Mouse (Mus musculus): ENCODE measurements around the gene Bclaf1. TPM values are rescaled to one million over a fixed set of nuclear protein-coding genes. Genes with fewer than 3 reads are reported as not detected.

Bclaf1 gene
- polyA plus RNA-seq, 1 experiment from 2014 or later, result 113 TPM

GRCm38 (mm10) chr10:20380798-20381197, 68.5 kb downstream of the Bclaf1 start:
- ATAC-seq (ENCODE audit: low read depth), result no peak
- Histone ChIP-seq H3K4me3 (ENCODE audit: low read depth, low read length) (no peak overlapping the region), H3K27me3 (replicated peaks; ENCODE audit: control insufficient read depth, insufficient read depth, low read length) (no peaks in the 10 kb centered on the region), H3K4me1 (ENCODE audit: control insufficient read depth, insufficient read depth, low read length) (no peaks in the 10 kb centered on the region), H3K9me3 (ENCODE audit: control insufficient read depth, low read length) (no peaks in the 10 kb centered on the region), H3K36me3 (ENCODE audit: control insufficient read depth, insufficient read depth, low read length) (no peaks in the 10 kb centered on the region), H3K9ac (ENCODE audit: low read depth, low read length) (no peak overlapping the region), H3K27ac (replicated peaks; ENCODE audit: low read depth, low read length) (no peak overlapping the region), H3K4me2 (ENCODE audit: low read depth, low read length) (no peak overlapping the region)
- DNase-seq (ENCODE audit: low spot score), result no peak
- WGBS, result 77% methylated on average over 3 of the region's 3 CpGs

- WGBS, result 81% methylated on average over 3 of the region's 3 CpGs
- no peak overlapping the region for H3K4me3 ChIP-seq (ENCODE audit: low read depth, low read length)
- no peaks in the 10 kb centered on the region for H3K36me3 ChIP-seq (ENCODE audit: control insufficient read depth, insufficient read depth, low read length)
- H3K27ac ChIP-seq (replicated peaks; ENCODE audit: low read depth, low read length), result no peak overlapping the region
- no peaks in the 10 kb centered on the region for H3K4me1 ChIP-seq (ENCODE audit: control insufficient read depth, insufficient read depth, low read length)
- no peaks in the 10 kb centered on the region for H3K9me3 ChIP-seq (ENCODE audit: control insufficient read depth, low read length)
- ATAC-seq (ENCODE audit: low read depth) (no peak), DNase-seq (ENCODE audit: low spot score) (no peak)
- no peaks in the 10 kb centered on the region for H3K27me3 ChIP-seq (replicated peaks; ENCODE audit: control insufficient read depth, insufficient read depth, low read length)
- no peak overlapping the region for H3K9ac ChIP-seq (ENCODE audit: low read depth, low read length)
- no peak overlapping the region for H3K4me2 ChIP-seq (ENCODE audit: low read depth, low read length)
Measured at GRCm38 (mm10) chr10:20381352-20381751, 69.1 kb downstream of the Bclaf1 start.

- DNase-seq (ENCODE audit: low spot score), result no peak
- WGBS, result 77% methylated on average over 6 of the region's 6 CpGs
- no peaks in the 10 kb centered on the region for H3K4me1 ChIP-seq (ENCODE audit: control insufficient read depth, insufficient read depth, low read length)
Measured at GRCm38 (mm10) chr10:20382807-20383419, 70.6 kb downstream of the Bclaf1 start.

GRCm38 (mm10) chr10:20390568-20390967, 78.3 kb downstream of the Bclaf1 start:
- DNase-seq (ENCODE audit: low spot score) (no peak), ATAC-seq (ENCODE audit: low read depth) (no peak)
- Histone ChIP-seq H3K4me1 (ENCODE audit: control insufficient read depth, insufficient read depth, low read length) (no peaks in the 10 kb centered on the region), H3K4me2 (ENCODE audit: low read depth, low read length) (no peak overlapping the region), H3K36me3 (ENCODE audit: control insufficient read depth, insufficient read depth, low read length) (no peaks in the 10 kb centered on the region), H3K27me3 (replicated peaks; ENCODE audit: control insufficient read depth, insufficient read depth, low read length) (no peaks in the 10 kb centered on the region), H3K4me3 (ENCODE audit: low read depth, low read length) (no peak overlapping the region), H3K9ac (ENCODE audit: low read depth, low read length) (no peak overlapping the region), H3K27ac (replicated peaks; ENCODE audit: low read depth, low read length) (no peak overlapping the region), H3K9me3 (ENCODE audit: control insufficient read depth, low read length) (no peaks in the 10 kb centered on the region)
- 65% methylated on average over 3 of the region's 3 CpGs for WGBS

More at GRCm38 (mm10) chr10:20382807-20383419, 70.6 kb downstream of the Bclaf1 start:
- no peak overlapping the region for H3K4me3 ChIP-seq (ENCODE audit: low read depth, low read length)
- H3K9ac ChIP-seq (ENCODE audit: low read depth, low read length), result no peak overlapping the region
- no peaks in the 10 kb centered on the region for H3K27me3 ChIP-seq (replicated peaks; ENCODE audit: control insufficient read depth, insufficient read depth, low read length)
- no peaks in the 10 kb centered on the region for H3K9me3 ChIP-seq (ENCODE audit: control insufficient read depth, low read length)
- H3K4me2 ChIP-seq (ENCODE audit: low read depth, low read length), result no peak overlapping the region
- no peaks in the 10 kb centered on the region for H3K36me3 ChIP-seq (ENCODE audit: control insufficient read depth, insufficient read depth, low read length)
- ATAC-seq (ENCODE audit: low read depth), result no peak
- no peak overlapping the region for H3K27ac ChIP-seq (replicated peaks; ENCODE audit: low read depth, low read length)

Small RNAs within 50 kb of the gene (microRNA-seq; reads per million reads assigned to microRNA genes)
- not detected for gene Mir6413 (ENCODE audit: borderline number of aligned reads)

Other genes starting within 250 kb of the Bclaf1 start
- gene Map7, start 164.0 kb upstream of the Bclaf1 start, polyA plus RNA-seq (2014; fragmentation: Nextera tagmentation; extraction: Ambion mirVana), result 10.0 and 10.2 TPM in 2 replicates
- 1.4 TPM in 2 replicates for gene Mtfr2, start 35.3 kb downstream of the Bclaf1 start, polyA plus RNA-seq (2014; fragmentation: Nextera tagmentation; extraction: Ambion mirVana)